Mouse (Mus musculus): ENCODE data around the gene Capzb.
A peak's percentile ranks its signal among the peaks of the same experiment; 100 is the strongest.

Gene Capzb

GRCm38 (mm10) chr4:139179731-139180625, 12.7 kb upstream of the Capzb start:
- no peak for DNase-seq

- DNase-seq: no peak
These were observed 10.2 kb upstream of the Capzb start for GRCm38 (mm10) chr4:139182511-139182910.

- DNase-seq: no peak
These were observed 6.8 kb upstream of the Capzb start for GRCm38 (mm10) chr4:139185766-139186442.

GRCm38 (mm10) chr4:139187930-139188329, 4.8 kb upstream of the Capzb start:
- no peak for DNase-seq

GRCm38 (mm10) chr4:139191605-139192498, 847 bp upstream of the Capzb start:
- no peak for DNase-seq

GRCm38 (mm10) chr4:139193176-139194093, 736 bp downstream of the Capzb start:
- no peak for DNase-seq

- no peak for DNase-seq
These were observed 2.4 kb downstream of the Capzb start for GRCm38 (mm10) chr4:139195101-139195500.

- no peak for DNase-seq
These were observed 3.8 kb downstream of the Capzb start for GRCm38 (mm10) chr4:139196464-139196863.

GRCm38 (mm10) chr4:139196949-139197348, 4.2 kb downstream of the Capzb start:
- no peak for DNase-seq

GRCm38 (mm10) chr4:139197453-139197852, 4.8 kb downstream of the Capzb start:
- no peak for DNase-seq

GRCm38 (mm10) chr4:139198004-139198689, 5.4 kb downstream of the Capzb start:
- DNase-seq: no peak

- DNase-seq: no peak
These were observed 6.4 kb downstream of the Capzb start for GRCm38 (mm10) chr4:139199126-139199525.

GRCm38 (mm10) chr4:139199703-139200340, 7.1 kb downstream of the Capzb start:
- no peak for DNase-seq

- DNase-seq: no peak
These were observed 8.2 kb downstream of the Capzb start for GRCm38 (mm10) chr4:139200946-139201345.

GRCm38 (mm10) chr4:139202556-139202955, 9.9 kb downstream of the Capzb start:
- no peak for DNase-seq

GRCm38 (mm10) chr4:139203381-139203780, 10.7 kb downstream of the Capzb start:
- DNase-seq: no peak

GRCm38 (mm10) chr4:139205842-139206241, 13.1 kb downstream of the Capzb start:
- DNase-seq: no peak

GRCm38 (mm10) chr4:139206353-139207045, 13.8 kb downstream of the Capzb start:
- DNase-seq: peak; percentile 56

GRCm38 (mm10) chr4:139208236-139209129, 15.8 kb downstream of the Capzb start:
- DNase-seq: no peak
